In the genomic region with DNA sequence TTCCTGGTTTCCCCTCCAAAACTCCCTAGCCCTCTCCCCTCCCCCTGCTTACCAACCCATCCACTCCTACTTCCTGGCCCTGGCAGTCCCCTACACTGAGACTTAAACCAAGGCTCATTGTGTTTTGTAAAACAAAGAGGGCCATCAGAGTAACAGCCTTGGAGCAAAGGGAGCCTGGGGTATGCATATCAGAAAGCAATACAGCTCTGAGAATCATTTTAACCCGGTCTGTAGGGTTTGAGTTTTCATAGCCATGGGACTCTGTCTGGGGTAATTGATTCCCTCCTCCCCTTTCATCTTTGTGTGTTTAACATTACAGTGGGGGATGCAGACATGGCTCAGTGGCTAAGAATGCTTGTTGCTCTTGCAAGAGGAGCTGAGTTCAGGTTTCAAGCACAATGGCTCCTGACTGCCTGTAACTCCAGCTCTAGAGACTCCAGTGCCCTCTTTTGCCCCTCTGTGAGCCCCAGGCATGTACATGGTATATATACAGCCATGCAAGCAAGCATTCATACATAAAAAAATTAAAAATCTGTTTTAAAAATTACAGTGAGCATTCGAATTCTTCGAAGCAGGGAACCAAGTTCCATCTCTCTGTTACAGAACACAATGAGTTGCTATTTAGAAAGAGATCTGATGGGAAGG, we compare ENCODE assay signal across 16 mouse cellular contexts. TPM values are rescaled to one million over a fixed set of nuclear protein-coding genes. Genes with fewer than 3 reads are reported as not detected.
DNase-seq lines count a peak whose midpoint lies in the region; ATAC-seq and TF ChIP-seq lines count a peak whose summit lies in the region.
"Had no signal": no experiment of that assay in that cellular context is flagged by ENCODE, and none has a peak within 500 bp of the region (broad histone marks: within the 10 kb centered on the region; RNA-seq: fewer than 3 reads in every experiment).

No protein-coding gene starts in this region.

- TF ChIP-seq CTCF in hindbrain, postnatal 0 days (IDR thresholded peaks at IDR 0.05; ENCODE audit: low read depth): no peak

- WGBS in hindbrain, embryonic 12.5 days: 48% methylated on average over 3 of the region's 3 CpGs
- WGBS in hindbrain, postnatal 0 days: 41% methylated on average over 3 of the region's 3 CpGs
- 43% methylated on average over 3 of the region's 3 CpGs for WGBS in kidney, embryonic 16.5 days

- no peak overlapping the region for H3K4me2 ChIP-seq in hindbrain, embryonic 12.5 days (replicated peaks)
- no peak overlapping the region for H3K4me2 ChIP-seq in hindbrain, postnatal 0 days (ENCODE audit: low read depth, low read length)
- no peak overlapping the region for H3K4me2 ChIP-seq in kidney, embryonic 16.5 days (replicated peaks; ENCODE audit: low read depth, low read length)
- H3K4me2 ChIP-seq: embryonic facial prominence, embryonic 13.5 days; forebrain, embryonic 12.5 days; heart, embryonic 11.5 days; heart, embryonic 15.5 days had no signal

- no peak overlapping the region for H3K27ac ChIP-seq in hindbrain, embryonic 12.5 days
- no peak overlapping the region for H3K27ac ChIP-seq in hindbrain, postnatal 0 days
- no peak overlapping the region for H3K27ac ChIP-seq in kidney, embryonic 16.5 days (ENCODE audit: low read length)
- no peak overlapping the region for H3K27ac ChIP-seq in ES-E14 (ENCODE audit: insufficient read depth, low read depth, low read length, poor library complexity, severe bottlenecking)
- H3K27ac ChIP-seq: embryonic facial prominence, embryonic 13.5 days; forebrain, embryonic 12.5 days; heart, adult 2 months; heart, embryonic 15.5 days had no signal

- in situ Hi-C loops in ES-E14 (cut with MboI; ENCODE audit: low sequenced_read_pairs in 2 of 2, unreplicated experiment in 2 of 2): no loop called here

- no peak for DNase-seq in hindbrain, postnatal 0 days (ENCODE audit: low spot score)
- DNase-seq in kidney, adult 8-10 months: no peak
- DNase-seq in ES-E14 (ENCODE audit: low read depth, low spot score): peak; percentile 38
- DNase-seq in cerebellum, adult 11 months: no peak
- DNase-seq in layer of hippocampus, postnatal 14 days (ENCODE audit: low spot score in 2 of 2): no peak

- no peaks in the 10 kb centered on the region for H3K36me3 ChIP-seq in hindbrain, embryonic 12.5 days
- H3K36me3 ChIP-seq in hindbrain, postnatal 0 days (ENCODE audit: insufficient read depth, low read length): no peaks in the 10 kb centered on the region
- H3K36me3 ChIP-seq in kidney, embryonic 16.5 days (ENCODE audit: insufficient read depth, low read length): no peaks in the 10 kb centered on the region
- no peaks in the 10 kb centered on the region for H3K36me3 ChIP-seq in ES-E14 (ENCODE audit: control insufficient read depth, insufficient read depth, low read length, poor library complexity, severe bottlenecking)
- H3K36me3 ChIP-seq: embryonic facial prominence, embryonic 13.5 days; forebrain, embryonic 12.5 days; heart, embryonic 15.5 days had no signal

- H3K4me3 ChIP-seq in hindbrain, embryonic 12.5 days: no peak overlapping the region
- no peak overlapping the region for H3K4me3 ChIP-seq in hindbrain, postnatal 0 days (ENCODE audit: low read length)
- no peak overlapping the region for H3K4me3 ChIP-seq in kidney, embryonic 16.5 days (ENCODE audit: low read length)
- H3K4me3 ChIP-seq in ES-E14 (ENCODE audit: insufficient read depth in 1 of 2, low read depth in 1 of 2, low read length in 2 of 2, poor library complexity in 1 of 2, severe bottlenecking in 1 of 2): no peak overlapping the region
- H3K4me3 ChIP-seq: embryonic facial prominence, embryonic 13.5 days; forebrain, embryonic 12.5 days; heart, adult 2 months; heart, embryonic 15.5 days had no signal

- H3K4me1 ChIP-seq in hindbrain, embryonic 12.5 days: 0 out of 2 replicates have a peak, but pooled peaks cover 4% of the 10 kb centered on the region
- no peaks in the 10 kb centered on the region for H3K4me1 ChIP-seq in hindbrain, postnatal 0 days (ENCODE audit: insufficient read depth, low read length)
- H3K4me1 ChIP-seq in kidney, embryonic 16.5 days (ENCODE audit: insufficient read depth, low read length): no peaks in the 10 kb centered on the region
- H3K4me1 ChIP-seq in ES-E14 (ENCODE audit: control insufficient read depth in 2 of 2, insufficient read depth in 2 of 2, low read length in 2 of 2, poor library complexity in 1 of 2): peaks cover 0 to 6% of the 10 kb centered on the region in 2 experiments; a peak in 2 of 4 replicates
- H3K4me1 ChIP-seq: heart, embryonic 15.5 days had no signal

- 0 out of 2 replicates have a peak, but pooled peaks have one; percentile 11 for ATAC-seq in hindbrain, embryonic 12.5 days (ENCODE audit: low FRiP score)
- no peak for ATAC-seq in hindbrain, postnatal 0 days
- 0 out of 2 replicates have a peak, but pooled peaks have one; percentile 27 for ATAC-seq in kidney, embryonic 16.5 days (ENCODE audit: low FRiP score, low TSS enrichment)
- ATAC-seq: activated CD4-positive, CD25-positive, alpha-beta regulatory T cell, adult 4 months had no signal

- H3K27me3 ChIP-seq in hindbrain, embryonic 12.5 days: no peaks in the 10 kb centered on the region
- H3K27me3 ChIP-seq in hindbrain, postnatal 0 days (ENCODE audit: insufficient read depth, low read length): no peaks in the 10 kb centered on the region
- H3K27me3 ChIP-seq in kidney, embryonic 16.5 days (ENCODE audit: insufficient read depth, low read length): no peaks in the 10 kb centered on the region
- H3K27me3 ChIP-seq: embryonic facial prominence, embryonic 13.5 days; forebrain, embryonic 12.5 days; heart, embryonic 15.5 days had no signal

- no peak overlapping the region for H3K9ac ChIP-seq in hindbrain, embryonic 12.5 days
- no peak overlapping the region for H3K9ac ChIP-seq in hindbrain, postnatal 0 days (replicated peaks; ENCODE audit: low read length)
- no peak overlapping the region for H3K9ac ChIP-seq in kidney, embryonic 16.5 days (replicated peaks; ENCODE audit: low read length)
- H3K9ac ChIP-seq in ES-E14 (ENCODE audit: insufficient read depth, low read depth, low read length, poor library complexity, severe bottlenecking): no peak overlapping the region
- H3K9ac ChIP-seq: embryonic facial prominence, embryonic 13.5 days; forebrain, embryonic 12.5 days; heart, embryonic 15.5 days had no signal

- H3K9me3 ChIP-seq in hindbrain, embryonic 12.5 days (replicated peaks): no peaks in the 10 kb centered on the region
- H3K9me3 ChIP-seq in hindbrain, postnatal 0 days (ENCODE audit: low read length): no peaks in the 10 kb centered on the region
- no peaks in the 10 kb centered on the region for H3K9me3 ChIP-seq in kidney, embryonic 16.5 days (ENCODE audit: low read length)
- no peaks in the 10 kb centered on the region for H3K9me3 ChIP-seq in ES-E14 (ENCODE audit: control insufficient read depth, insufficient read depth, low read depth, low read length)
- H3K9me3 ChIP-seq: embryonic facial prominence, embryonic 13.5 days; forebrain, embryonic 12.5 days; heart, embryonic 15.5 days had no signal

TF ChIP-seq in ES-E14, 5 proteins besides CTCF, POLR2A, EP300 and RAD21:
- TF ChIP-seq ZNF384 (IDR thresholded peaks at IDR 0.05; ENCODE audit: low read depth, low read length) (no peak), ZC3H11A (IDR thresholded peaks at IDR 0.05; ENCODE audit: borderline replicate concordance, low read depth, low read length) (no peak), MAFK (IDR thresholded peaks at IDR 0.05; ENCODE audit: insufficient read depth, low read depth, low read length) (no peak)

RNA-seq across cellular contexts. Expression of gene Lrrc6, which starts 59.1 kb away (rescaled TPM):
- polyA plus RNA-seq in hindbrain, embryonic 12.5 days (2016; fragmentation: Nextera tagmentation; extraction: Ambion mirVana): 0.49 and 0.86 TPM in 2 replicates
- 0.83 and 1.4 TPM in 2 replicates for total RNA-seq in hindbrain, postnatal 0 days (2014; rRNA removed)
- polyA plus RNA-seq in hindbrain, postnatal 0 days (2015; fragmentation: Nextera tagmentation; extraction: Ambion mirVana): 2.3 and 2.5 TPM in 2 replicates
- 0.15 and 0.19 TPM in 2 replicates for polyA plus RNA-seq in kidney, embryonic 16.5 days (2015; fragmentation: Nextera tagmentation; extraction: Ambion mirVana)
- total RNA-seq in ES-E14 (2012; rRNA removed): 0.13 TPM in 1 of 2 replicates, not detected in the other
- 1 to 10 TPM; 2.2 to 2.6 TPM for total RNA-seq in layer of hippocampus, postnatal 14 days (2021)
- total RNA-seq: gastrocnemius, postnatal 14 days; heart, adult 2 months; hematopoietic stem cell, adult 5-6 weeks had no signal
- polyA plus RNA-seq: C2C12; embryonic facial prominence, embryonic 13.5 days; heart, embryonic 11.5 days had no signal
